Mouse (Mus musculus) lung, adult 2 months (tissue): ENCODE measurements at regions not wholly inside any gene's neighbourhood (a gene's known extent, or its start where the extent isn't known, plus 50 kb on each side); places are given as distances from the start of the nearest gene placed in this dataset.

Source experiments
- CTCF ChIP-seq: fragments of 200-500 bp; IDR thresholded peaks from 2 replicates; pipeline ENCODE4 v1.5.1; 2011; ENCODE audit warnings: mild to moderate bottlenecking, low read length, control low read depth; ENCODE audit not compliant: insufficient read depth
- POLR2A ChIP-seq: fragments of 200-500 bp; IDR thresholded peaks from 2 replicates; pipeline ENCODE4 v1.6.1; 2011; ENCODE audit warnings: low read depth, mild to moderate bottlenecking, control low read depth, low read length, borderline replicate concordance; ENCODE audit errors: extremely low read depth

DNA sequence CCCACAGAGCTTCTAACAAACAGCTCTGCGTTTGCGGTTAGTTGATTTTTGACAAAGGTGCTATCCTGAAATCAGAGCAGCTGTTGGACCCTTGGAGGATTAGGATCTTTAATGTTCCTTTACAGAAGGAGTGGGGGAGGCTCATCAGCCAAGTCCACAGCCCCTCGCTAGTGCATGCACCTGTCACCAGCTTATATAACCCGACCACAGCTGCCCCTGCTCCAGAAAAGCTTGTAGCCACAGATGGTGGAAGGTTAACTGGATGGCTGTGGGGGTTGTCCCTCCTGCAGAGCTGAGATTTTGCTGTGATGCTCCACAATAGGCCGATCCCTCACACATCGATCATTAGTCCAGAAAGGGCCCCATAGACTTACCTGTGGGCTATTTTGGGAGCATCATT lies 73.0 kb downstream of the Amer2 start:
- no peak for TF ChIP-seq CTCF
- TF ChIP-seq POLR2A, result no peak
